Mouse (Mus musculus): ENCODE measurements around the gene Pde6b.
A peak's percentile ranks its signal among the peaks of the same experiment; 100 is the strongest.

Pde6b gene

DNA sequence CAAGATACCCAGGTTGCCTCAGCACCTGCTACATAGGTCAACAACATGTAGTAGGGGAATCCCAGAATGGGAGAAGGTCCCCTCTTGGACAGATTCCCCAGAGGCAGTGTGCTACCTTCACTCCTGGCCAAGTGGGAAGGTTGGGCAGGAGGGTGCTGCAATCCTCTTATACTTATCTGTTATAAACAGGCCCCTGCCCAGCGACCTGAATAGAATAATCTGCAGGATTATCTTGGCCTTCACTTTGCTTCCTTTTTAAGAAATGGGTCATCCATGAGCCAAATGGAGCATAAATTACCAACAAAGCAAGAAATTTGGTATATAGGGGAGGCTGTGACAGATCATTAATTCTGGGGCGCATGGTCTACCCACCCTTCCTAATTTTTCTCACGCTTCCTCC, 1.6 kb downstream of the Pde6b start:
- no peak for DNase-seq (ENCODE audit: low spot score in 2 of 2)

DNA sequence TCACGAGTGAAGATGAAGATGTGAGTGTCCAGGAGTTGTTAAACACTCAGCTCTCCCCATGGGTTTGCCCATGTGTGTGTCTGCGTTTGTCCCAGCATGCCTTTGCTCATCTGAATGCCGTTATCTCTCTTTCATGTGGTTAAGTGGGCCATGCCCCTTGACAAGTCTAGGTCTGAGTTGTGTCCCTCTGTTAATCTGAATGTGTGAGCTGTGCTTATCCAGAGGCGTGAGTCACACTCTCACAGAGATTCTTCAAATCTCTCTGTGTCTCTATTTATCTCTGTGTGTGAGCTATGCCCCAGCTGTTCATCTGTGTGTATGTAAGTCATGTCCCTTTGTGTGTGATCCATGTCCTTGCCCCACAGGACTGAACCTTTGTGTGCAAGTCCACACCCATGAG, 15.3 kb downstream of the Pde6b start:
- no peak for DNase-seq (ENCODE audit: low spot score in 2 of 2)

DNA sequence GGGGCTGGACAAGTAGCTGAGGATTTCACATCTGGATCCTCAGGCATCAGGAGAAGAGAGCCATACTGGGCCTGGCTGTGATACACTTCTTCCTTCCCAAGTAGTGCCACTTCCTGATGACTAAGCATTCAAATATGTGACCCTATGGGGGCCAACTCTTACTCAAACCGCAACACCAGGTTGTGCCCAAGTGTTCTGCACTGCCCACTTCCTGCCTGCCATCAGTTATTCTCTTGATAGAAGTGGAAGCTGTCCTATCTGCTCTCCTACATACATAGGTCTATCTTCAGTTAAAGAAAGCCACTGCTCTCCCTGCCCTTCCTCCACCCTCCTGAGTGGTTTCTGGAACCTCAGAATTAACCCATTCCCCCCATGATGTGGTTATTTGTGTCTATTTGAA, 17.3 kb downstream of the Pde6b start:
- no peak for DNase-seq (ENCODE audit: low spot score in 2 of 2)

DNA sequence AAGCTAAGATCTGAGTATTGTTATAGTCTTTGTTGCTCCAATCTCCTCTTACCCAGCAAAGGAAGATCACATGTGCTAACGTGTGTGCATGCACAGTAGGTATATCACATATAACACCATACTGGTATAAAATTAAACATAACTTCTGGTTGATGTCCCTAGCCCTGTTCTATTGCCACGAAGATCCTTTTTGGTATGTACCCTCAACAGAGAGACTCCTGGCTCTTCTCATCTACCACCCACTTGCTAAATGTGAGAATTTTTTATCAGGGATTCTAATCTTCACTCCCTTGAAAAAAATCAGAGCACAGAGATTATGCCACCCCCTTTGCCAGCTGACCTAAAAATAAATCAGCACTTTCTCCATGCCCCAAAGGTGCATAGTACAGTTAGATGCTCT, 18.8 kb downstream of the Pde6b start:
- no peak for DNase-seq (ENCODE audit: low spot score in 2 of 2)

DNA sequence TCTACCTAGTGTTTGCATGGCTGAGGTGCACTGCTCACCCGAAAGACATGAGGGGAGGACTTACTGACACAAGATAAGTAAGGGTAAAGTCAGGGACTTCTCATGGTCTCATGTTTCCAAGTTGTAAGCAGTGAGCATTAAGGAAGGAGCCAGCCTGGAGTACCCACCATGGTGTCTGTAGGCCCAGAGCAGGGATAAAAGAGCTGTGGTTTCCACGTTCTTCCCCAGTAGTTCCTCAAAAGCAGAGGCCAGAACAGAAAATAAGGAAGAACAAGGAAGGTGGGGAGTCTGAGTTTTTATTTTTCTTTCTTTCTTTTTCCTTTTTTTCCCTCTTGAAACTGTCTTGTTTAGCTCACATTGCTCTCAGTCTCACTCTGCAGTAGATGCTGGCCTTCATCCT, 26.5 kb downstream of the Pde6b start:
- DNase-seq (ENCODE audit: low spot score in 2 of 2) = no peak

DNA sequence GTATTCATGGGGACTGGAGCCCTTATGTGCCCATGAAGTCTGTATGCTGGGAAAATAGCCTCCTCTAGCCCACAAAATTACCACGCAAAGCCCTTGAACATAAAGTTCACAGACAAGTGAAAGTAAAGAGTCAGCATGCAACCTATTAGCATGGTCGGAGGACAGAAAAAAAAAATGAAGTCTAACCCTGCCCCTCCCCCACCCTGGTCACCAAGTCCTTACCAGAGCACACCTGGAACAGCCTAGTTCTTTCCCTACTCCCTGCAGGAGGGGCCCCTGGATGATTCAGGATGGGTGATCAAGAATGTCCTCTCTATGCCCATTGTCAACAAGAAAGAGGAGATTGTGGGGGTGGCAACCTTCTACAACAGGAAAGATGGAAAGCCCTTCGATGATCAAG, 34.5 kb downstream of the Pde6b start:
- no peak for DNase-seq (ENCODE audit: low spot score in 2 of 2)

DNA sequence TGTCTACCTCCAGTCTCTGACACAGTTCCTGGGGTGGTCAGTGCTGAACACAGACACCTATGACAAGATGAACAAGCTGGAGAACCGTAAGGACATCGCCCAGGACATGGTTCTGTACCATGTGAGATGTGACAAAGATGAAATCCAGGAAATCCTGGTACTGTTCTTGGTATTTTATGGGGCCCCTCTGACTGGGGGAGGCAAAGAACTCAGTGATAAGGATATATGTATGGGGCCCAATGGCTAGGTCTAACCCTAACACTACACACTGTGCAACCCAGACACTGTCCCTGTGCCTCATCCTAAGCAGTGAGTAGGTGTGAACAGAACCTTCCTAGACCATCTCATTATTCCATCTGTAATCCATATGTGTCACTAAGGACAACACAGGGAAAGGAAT, 35.2 kb downstream of the Pde6b start:
- DNase-seq (ENCODE audit: low spot score in 2 of 2) = no peak

DNA sequence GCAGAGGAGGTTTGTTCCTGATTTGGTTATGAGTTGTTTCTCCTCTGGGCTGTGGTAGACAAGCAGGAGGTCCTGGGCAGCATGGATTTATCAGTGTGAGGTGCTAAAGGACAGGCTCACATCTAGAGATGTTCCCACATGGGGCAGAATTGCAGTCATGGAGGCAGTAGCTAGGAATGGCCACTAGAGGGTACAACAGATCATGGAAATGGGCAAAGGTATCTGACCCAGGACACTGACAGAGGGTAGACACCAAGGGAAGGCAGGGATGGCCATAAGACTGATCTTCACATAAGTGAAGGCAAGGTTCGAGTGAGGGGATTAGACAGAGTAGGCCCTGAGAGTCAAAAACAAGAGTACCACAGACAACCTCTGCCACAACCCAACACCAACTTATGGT, 39.0 kb downstream of the Pde6b start:
- DNase-seq (ENCODE audit: low spot score in 2 of 2) = peak in 1 of 2 experiments; percentile 26

DNA sequence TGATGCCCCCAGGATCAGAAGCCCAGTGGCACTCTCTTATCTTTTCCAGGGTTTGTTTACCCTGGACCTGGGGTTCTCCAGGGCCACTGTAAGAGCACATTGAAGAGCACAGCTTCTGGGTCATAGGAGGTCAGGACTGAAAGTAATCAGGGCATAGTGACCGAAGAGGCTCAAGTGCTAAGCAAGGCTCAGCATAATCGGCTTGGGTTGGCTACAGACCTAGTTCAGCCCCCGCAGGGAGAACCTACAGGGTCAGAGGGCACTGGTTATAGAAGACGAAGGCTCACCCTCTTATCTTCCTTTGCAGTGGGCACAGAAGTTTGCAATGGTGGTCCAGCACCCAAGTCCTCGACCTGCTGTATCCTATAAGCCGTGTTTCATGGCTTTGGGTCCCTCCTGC, 43.0 kb downstream of the Pde6b start:
- DNase-seq (ENCODE audit: low spot score in 2 of 2) = no peak

DNA sequence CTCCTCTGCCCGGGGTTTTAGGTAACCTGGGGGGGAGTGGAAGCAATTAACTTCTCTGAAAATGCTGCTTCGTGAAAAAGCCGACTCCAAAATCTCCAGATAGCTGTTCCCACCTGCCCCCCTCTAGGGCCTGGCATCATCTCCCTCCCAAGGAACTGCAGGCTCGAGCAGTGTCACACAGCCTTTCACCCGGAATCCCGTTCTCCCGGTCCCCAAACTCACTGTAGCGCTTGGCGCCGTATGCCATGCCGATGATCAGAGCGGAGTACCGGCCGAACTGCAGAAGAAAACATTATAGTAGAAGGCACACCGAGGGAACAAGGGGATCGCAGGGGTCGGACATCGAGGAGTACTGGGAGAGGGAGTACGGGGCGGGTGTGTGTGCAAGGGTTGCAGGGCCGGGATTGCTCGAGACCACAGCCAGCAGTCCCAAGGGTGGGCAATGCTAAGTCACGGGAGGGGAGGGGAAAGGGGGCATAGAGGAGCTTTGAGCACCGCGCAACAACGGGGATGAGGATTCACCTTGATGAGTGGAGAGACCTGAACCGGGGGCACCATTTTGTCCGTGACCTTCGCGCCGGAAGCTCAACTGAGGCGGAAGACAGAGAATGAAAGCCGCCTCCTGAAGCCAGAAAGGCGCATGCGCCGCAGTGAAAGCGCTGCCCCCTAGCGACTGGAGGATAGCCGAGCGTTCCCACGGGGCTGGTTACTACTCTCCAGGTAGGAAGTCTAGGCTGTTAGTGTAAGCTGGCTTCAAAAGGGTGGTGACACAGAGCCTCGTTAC, 45.8 kb downstream of the Pde6b start, which contains the start of gene Atp5k:
TSS of gene Atp5k (minus strand) at position 645 of the 784 bp plus-strand sequence.
- DNase-seq (ENCODE audit: low spot score in 2 of 2) = peak; percentile 87 to 91

DNA sequence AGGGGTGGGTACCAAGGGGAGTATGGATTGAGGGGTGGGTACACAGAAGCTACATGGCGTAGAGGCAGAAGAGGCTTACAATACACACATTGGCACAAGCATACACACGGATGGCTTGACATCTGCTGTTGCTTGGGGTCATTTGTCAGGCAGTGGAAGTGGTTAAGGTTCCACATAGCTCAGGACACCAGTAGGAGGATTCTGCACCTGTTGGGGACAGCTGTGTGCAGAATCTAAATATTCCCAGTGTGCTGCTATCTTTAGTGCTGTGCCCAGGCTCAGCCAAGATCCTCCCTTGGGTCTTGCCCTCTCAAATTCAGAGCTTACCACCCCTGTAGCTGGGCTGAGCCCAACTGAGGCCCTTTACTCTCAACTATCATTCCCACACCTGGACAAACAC, 47.9 kb downstream of the Pde6b start:
- DNase-seq (ENCODE audit: low spot score in 2 of 2) = no peak

DNA sequence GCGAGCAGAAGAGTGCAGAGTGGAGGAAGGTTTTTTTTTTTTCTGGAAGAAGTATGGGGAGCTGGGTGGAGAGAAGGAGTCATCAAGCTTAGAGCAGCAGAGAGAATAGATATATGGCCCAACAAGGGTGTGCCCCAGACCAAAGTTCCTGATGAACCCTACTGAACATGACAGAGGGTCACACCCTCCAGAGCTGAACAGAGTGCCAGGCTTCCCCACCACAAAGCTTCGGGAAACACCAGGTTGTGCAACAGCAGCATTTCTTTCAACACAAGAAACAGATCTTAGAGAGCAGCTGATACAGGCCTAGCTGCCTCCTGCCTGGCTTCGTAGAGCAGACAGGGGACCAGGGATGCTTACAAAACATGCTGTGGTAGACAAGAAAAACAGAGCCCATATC, 58.8 kb downstream of the Pde6b start:
- no peak for DNase-seq (ENCODE audit: low spot score in 2 of 2)

DNA sequence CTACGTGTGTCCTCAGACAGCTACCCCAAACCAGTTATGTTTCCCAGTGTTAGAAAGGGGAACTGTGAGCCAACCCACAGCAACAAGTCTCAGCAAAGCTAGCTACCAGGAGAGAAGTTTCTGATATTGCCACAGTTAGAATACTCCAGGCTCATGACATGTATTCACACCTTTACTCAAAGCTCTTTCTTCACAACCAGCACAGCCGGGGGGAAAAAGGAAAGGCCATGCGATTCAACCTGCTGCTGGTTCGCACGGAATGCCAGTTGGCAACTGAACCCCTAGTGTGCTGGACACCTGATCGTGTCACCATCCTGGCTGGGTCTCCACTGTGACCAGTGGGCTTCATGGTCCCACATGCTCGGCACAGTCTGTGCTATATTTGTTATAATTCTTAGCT, 59.7 kb downstream of the Pde6b start:
- no peak for DNase-seq (ENCODE audit: low spot score in 2 of 2)

DNA sequence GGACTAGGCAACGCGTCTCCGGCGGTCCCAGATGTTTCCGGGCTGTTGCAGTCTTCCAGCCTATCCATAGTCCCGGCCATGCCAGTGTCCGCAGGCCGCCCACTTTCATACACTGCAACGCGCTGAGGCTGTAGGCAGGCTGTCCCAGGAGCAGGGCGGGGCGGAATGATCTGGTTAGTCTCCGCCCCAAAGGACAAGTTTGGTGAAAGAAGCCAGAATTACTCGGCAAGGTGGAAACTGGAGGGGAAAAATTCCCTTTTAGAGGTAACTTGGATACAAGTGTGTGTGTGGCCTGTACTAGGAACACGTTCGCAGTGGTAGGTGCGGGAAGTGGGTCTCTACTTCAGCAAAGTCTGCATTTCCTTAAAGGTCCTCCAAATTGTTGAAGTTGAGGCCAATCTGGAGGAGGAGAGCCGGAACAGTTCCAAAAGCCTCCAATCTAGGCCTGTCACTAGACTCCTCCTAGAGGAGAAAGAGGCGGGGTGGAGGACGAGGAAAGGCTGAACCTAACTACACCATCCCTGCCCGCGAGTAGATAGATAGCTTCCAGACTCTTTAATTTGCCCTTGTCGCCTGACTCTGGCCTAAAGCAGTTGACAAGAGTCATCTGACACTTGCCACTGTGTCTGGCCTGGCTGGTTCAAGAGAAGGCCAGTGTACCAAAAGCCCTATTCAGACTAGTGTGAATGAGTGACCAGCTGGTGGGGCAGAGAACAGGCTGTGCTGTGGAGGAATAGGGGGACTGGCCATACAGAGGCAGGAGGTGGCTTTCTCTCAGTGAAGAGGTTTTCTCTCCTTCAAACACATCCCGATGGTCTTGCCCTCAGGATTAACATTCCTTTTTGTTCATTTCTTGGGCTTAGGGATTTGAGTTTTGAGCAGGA, 60.8 kb downstream of the Pde6b start, which contains the start of gene Mfsd7a:
TSS of gene Mfsd7a (minus strand) at position 107 of the 884 bp plus-strand sequence.
- no peak for DNase-seq (ENCODE audit: low spot score in 2 of 2)

DNA sequence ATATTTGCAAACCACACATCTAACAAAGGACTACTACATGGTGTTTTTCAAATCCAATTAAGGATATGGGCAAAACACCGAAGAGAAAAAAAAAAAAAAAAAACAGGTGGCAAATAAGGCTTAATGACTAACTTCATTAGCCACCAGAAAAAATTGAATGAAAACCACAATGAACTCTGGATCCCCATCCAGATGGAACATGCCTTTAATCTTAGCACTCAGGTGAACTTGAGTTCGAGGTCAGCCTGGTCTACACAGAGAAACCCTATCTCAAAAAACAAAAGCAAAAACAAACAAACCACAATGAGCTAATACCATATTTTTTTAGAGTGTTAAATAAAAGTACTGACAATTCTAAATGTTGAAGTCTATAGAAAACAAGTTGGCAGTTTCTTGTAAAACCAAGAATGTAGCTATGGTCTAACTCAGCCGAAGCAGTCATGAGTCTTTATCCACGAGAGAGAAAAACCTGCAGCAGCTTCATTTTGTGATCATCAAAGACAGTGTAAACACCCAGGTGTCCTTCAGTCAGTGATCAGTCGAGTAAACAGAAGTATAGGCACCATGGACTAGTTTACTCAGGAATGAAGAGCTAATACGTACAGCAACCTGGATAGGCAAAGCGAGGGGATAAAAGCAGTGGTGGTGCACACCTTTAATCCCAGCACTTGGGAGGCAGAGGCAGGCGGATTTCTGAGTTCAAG, 62.8 kb downstream of the Pde6b start:
- no peak for DNase-seq (ENCODE audit: low spot score in 2 of 2)

DNA sequence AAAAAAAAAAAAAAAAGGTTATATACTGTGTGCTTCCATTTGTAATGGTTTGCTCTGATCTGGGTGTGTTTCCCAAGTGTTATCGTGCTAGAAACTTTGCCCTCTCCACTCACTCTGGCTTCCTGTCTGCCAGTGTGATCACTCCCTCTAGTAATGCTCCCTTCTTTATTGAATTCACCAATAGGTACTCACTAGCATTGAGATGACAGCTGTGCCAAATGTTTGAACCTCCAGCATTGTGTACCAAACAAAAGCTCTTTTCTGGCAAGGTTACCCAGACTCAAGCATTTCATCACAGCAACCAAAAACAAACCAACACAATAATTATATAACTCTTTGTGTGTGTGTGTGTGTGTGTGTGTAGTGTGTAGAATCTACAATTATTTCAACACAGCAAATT, 63.4 kb downstream of the Pde6b start:
- DNase-seq (ENCODE audit: low spot score in 2 of 2) = no peak

DNA sequence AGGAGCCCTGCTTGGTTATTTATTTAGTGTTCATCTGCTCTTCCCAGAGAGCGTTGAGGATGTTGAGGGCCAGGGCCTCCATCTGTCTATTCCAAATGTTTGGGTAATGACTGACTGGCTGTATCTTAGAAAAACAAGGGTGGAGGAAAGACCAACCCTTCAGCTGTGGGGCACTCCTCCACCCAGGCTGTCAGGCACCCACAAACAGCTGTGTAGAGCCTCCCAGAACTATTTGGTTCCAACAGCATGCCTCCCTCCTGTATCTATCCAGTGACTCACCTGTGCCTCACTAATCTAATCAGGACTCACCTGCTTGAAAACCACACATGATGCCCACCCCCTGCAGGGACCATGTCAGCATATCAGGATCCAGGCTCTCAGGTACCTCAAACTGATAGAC, 64.2 kb downstream of the Pde6b start:
- DNase-seq (ENCODE audit: low spot score in 2 of 2) = no peak

DNA sequence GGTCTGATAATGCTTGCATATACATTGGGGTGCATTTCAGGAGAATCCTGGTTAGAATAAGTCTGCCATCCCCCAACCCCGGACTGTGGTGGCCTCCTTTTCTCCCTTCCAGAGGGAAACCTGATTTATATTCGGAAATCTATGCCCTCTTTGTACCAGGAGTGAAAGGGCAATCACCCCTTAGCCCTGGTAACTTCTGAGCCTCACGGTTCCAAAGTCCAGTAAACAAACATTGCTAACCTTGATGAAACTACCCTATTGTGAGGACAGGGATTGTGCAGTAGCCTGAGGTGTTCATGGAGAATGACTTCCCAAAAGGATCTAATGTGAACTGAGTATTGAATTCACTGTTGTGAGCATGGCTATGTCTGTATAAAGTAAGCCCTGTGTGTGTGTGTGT, 65.9 kb downstream of the Pde6b start:
- DNase-seq (ENCODE audit: low spot score in 2 of 2) = no peak

DNA sequence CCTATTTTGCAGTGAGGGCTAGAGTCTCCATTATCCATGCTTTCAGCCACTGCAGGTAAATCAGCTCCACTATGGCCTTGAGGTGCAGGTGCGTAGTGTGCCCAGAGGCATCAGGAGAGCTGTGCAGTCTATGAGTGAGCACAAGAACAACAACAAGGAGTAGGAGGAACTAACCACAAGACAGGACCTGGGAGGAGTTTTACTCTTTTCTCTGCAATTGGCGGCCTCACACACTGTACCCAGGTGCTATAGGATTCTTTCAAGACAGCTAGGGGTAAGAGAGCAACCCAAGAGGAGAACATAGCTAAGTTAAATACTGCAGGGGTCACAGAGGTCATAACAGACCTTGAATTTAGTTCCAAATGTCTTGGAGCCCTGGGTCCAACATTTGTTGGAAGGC, 70.5 kb downstream of the Pde6b start:
- DNase-seq (ENCODE audit: low spot score in 2 of 2) = no peak

DNA sequence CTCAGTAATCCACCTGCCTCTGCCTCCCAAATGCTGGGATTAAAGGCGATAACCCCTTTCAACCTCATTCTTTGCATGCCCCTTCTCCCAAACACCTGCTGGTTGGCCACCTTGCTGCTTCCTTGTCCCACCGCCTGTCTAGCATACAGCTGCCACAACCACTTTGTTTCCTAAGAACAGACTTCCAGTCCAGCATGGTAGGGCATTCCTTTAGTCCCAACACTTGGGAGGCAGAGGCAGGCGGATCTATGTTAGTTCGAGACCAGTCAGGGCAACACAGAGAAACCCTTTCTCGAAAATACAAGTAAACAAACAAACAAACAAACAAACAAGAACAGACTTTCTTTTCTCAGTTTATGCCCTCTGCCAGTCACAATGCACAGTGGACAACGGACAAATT, 72.3 kb downstream of the Pde6b start:
- DNase-seq (ENCODE audit: low spot score in 2 of 2) = no peak

DNA sequence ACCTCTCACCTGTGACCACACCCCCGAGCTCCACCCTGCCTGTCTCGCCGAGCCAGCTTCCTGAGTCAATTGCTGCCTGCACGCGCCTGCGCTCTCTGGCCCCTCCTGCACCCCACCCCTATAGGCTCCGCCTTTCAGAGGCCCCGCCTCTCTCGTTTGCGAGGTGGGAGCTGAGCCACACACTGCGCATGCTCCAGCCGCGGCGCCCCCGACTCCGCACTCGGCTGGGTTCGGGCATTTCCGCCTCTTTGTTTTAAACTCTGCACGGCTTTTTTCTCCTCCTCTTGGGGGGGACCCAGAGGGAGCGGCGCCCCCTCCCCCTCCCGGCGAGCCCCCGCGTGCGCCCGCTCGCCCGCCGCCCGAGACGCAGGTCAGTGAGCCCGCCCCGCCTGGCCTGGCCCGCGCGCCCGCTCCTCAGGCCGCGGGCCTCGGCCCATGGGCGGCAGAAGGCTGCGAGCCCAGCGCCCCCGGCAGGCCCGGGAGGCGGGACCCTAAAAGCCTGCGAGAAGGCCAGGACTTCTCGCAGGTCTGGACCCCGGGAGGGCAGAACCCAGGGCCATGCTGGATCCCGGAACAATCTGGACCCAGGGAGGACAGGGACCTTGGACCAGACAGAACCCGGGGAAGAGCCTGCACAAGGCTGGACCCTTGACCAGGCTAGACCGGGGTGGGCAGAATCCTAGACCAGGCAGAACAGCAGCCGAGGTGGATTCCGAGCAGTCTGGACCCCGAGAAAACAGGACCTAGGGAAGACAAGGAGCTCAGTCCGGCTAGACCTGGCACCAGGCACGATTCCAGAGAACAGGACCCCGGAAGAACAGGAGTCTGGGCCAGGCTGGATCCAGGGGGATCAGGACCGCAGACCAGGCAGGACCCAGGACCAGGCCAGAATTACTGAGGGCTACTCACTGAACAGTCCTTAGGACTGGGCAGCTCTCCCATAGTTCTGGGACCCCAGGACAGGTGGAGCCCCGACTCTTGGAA, 73.2 kb downstream of the Pde6b start, which contains the start of gene Pcgf3:
TSS of gene Pcgf3 (plus strand) at position 151 of the 984 bp plus-strand sequence.
- DNase-seq (ENCODE audit: low spot score in 2 of 2) = peak; percentile 94 to 96
